Mouse (Mus musculus): ENCODE results near the gene Per2. TPM values are rescaled to one million over a fixed set of nuclear protein-coding genes. Genes with fewer than 3 reads are reported as not detected.

The Per2 gene
- polyA plus RNA-seq, 1 experiment from 2014 or later = 4.1 TPM

GRCm38 (mm10) chr1:91456301-91456801 lies 2.8 kb downstream of the Per2 start:
- H3K9me3 ChIP-seq (ENCODE audit: control insufficient read depth, low read length) = no peaks in the 10 kb centered on the region
- no peaks in the 10 kb centered on the region for H3K36me3 ChIP-seq (ENCODE audit: control insufficient read depth, insufficient read depth, low read length)
- DNase-seq (ENCODE audit: low spot score) (peak; percentile 36), ATAC-seq (ENCODE audit: insufficient read depth, low FRiP score, low TSS enrichment) (no peak)
- H3K27me3 ChIP-seq (ENCODE audit: control insufficient read depth, insufficient read depth, low read length) = 0 out of 2 replicates have a peak, but pooled peaks cover 2% of the 10 kb centered on the region
- no peak overlapping the region; the same call in 1 of the 2 replicates for H3K9ac ChIP-seq (ENCODE audit: low read length)
- 38% methylated on average over 11 of the region's 11 CpGs for WGBS
- peaks cover 25% of the 10 kb centered on the region for H3K4me1 ChIP-seq (ENCODE audit: control insufficient read depth, insufficient read depth, low read length)
- peak overlapping the region; percentile 35; the same call in 1 of the 2 replicates for H3K27ac ChIP-seq (ENCODE audit: low read depth, low read length)
- no peak overlapping the region for H3K4me2 ChIP-seq (ENCODE audit: low read depth)
- H3K4me3 ChIP-seq (ENCODE audit: low read depth, low read length) = no peak overlapping the region

GRCm38 (mm10) chr1:91455661-91456161 lies 3.4 kb downstream of the Per2 start:
- Histone ChIP-seq H3K4me1 (ENCODE audit: control insufficient read depth, insufficient read depth, low read length) (peaks cover 25% of the 10 kb centered on the region), H3K9ac (ENCODE audit: low read length) (no peak overlapping the region; the same call in 1 of the 2 replicates)

GRCm38 (mm10) chr1:91454927-91455326 lies 4.2 kb downstream of the Per2 start:
- no peak for DNase-seq (ENCODE audit: low spot score)
- H3K9ac ChIP-seq (ENCODE audit: low read length) = no peak overlapping the region
- ATAC-seq (ENCODE audit: insufficient read depth, low FRiP score, low TSS enrichment) = no peak
- H3K4me1 ChIP-seq (ENCODE audit: control insufficient read depth, insufficient read depth, low read length) = peaks cover 24% of the 10 kb centered on the region
- 97% methylated on average over 3 of the region's 3 CpGs for WGBS
- no peak overlapping the region for H3K27ac ChIP-seq (ENCODE audit: low read depth, low read length)
- H3K36me3 ChIP-seq (ENCODE audit: control insufficient read depth, insufficient read depth, low read length) = no peaks in the 10 kb centered on the region
- no peaks in the 10 kb centered on the region for H3K9me3 ChIP-seq (ENCODE audit: control insufficient read depth, low read length)
- H3K27me3 ChIP-seq (ENCODE audit: control insufficient read depth, insufficient read depth, low read length) = 0 out of 2 replicates have a peak, but pooled peaks cover 2% of the 10 kb centered on the region
- H3K4me3 ChIP-seq (ENCODE audit: low read depth, low read length) = no peak overlapping the region
- no peak overlapping the region for H3K4me2 ChIP-seq (ENCODE audit: low read depth)

More at GRCm38 (mm10) chr1:91455661-91456161, 3.4 kb downstream of the Per2 start:
- Histone ChIP-seq H3K36me3 (ENCODE audit: control insufficient read depth, insufficient read depth, low read length) (no peaks in the 10 kb centered on the region), H3K27me3 (ENCODE audit: control insufficient read depth, insufficient read depth, low read length) (0 out of 2 replicates have a peak, but pooled peaks cover 2% of the 10 kb centered on the region), H3K4me3 (ENCODE audit: low read depth, low read length) (no peak overlapping the region), H3K4me2 (ENCODE audit: low read depth) (0 out of 2 replicates have a peak overlapping the region, but pooled peaks have one; percentile 17), H3K27ac (ENCODE audit: low read depth, low read length) (peak overlapping the region; percentile 35; the same call in 1 of the 2 replicates), H3K9me3 (ENCODE audit: control insufficient read depth, low read length) (no peaks in the 10 kb centered on the region)
- ATAC-seq (ENCODE audit: insufficient read depth, low FRiP score, low TSS enrichment) (no peak), DNase-seq (ENCODE audit: low spot score) (peak; percentile 51)
- WGBS = 40% methylated on average over 7 of the region's 7 CpGs

- Histone ChIP-seq H3K27me3 (ENCODE audit: control insufficient read depth, insufficient read depth, low read length) (0 out of 2 replicates have a peak, but pooled peaks cover 2% of the 10 kb centered on the region), H3K36me3 (ENCODE audit: control insufficient read depth, insufficient read depth, low read length) (no peaks in the 10 kb centered on the region), H3K4me3 (ENCODE audit: low read depth, low read length) (no peak overlapping the region), H3K4me2 (ENCODE audit: low read depth) (no peak overlapping the region), H3K27ac (ENCODE audit: low read depth, low read length) (no peak overlapping the region), H3K9ac (ENCODE audit: low read length) (no peak overlapping the region), H3K9me3 (ENCODE audit: control insufficient read depth, low read length) (no peaks in the 10 kb centered on the region), H3K4me1 (ENCODE audit: control insufficient read depth, insufficient read depth, low read length) (peaks cover 21% of the 10 kb centered on the region)
- no peak for ATAC-seq (ENCODE audit: insufficient read depth, low FRiP score, low TSS enrichment)
- no peak for DNase-seq (ENCODE audit: low spot score)
- WGBS = 87% methylated on average over 3 of the region's 3 CpGs
Measured at GRCm38 (mm10) chr1:91454366-91454765, 4.8 kb downstream of the Per2 start.

GRCm38 (mm10) chr1:91453932-91454331 lies 5.2 kb downstream of the Per2 start:
- 85% methylated on average over 9 of the region's 9 CpGs for WGBS
- H3K36me3 ChIP-seq (ENCODE audit: control insufficient read depth, insufficient read depth, low read length) = no peaks in the 10 kb centered on the region
- no peak overlapping the region for H3K4me3 ChIP-seq (ENCODE audit: low read depth, low read length)
- H3K9me3 ChIP-seq (ENCODE audit: control insufficient read depth, low read length) = no peaks in the 10 kb centered on the region
- no peak overlapping the region for H3K27ac ChIP-seq (ENCODE audit: low read depth, low read length)
- 0 out of 2 replicates have a peak, but pooled peaks cover 2% of the 10 kb centered on the region for H3K27me3 ChIP-seq (ENCODE audit: control insufficient read depth, insufficient read depth, low read length)
- no peak overlapping the region for H3K4me2 ChIP-seq (ENCODE audit: low read depth)
- DNase-seq (ENCODE audit: low spot score) (no peak), ATAC-seq (ENCODE audit: insufficient read depth, low FRiP score, low TSS enrichment) (no peak)
- H3K9ac ChIP-seq (ENCODE audit: low read length) = no peak overlapping the region
- peaks cover 21% of the 10 kb centered on the region for H3K4me1 ChIP-seq (ENCODE audit: control insufficient read depth, insufficient read depth, low read length)

- Histone ChIP-seq H3K4me3 (ENCODE audit: low read depth, low read length) (no peak overlapping the region), H3K4me2 (ENCODE audit: low read depth) (no peak overlapping the region), H3K27me3 (ENCODE audit: control insufficient read depth, insufficient read depth, low read length) (no peaks in the 10 kb centered on the region), H3K36me3 (ENCODE audit: control insufficient read depth, insufficient read depth, low read length) (no peaks in the 10 kb centered on the region), H3K9ac (ENCODE audit: low read length) (no peak overlapping the region), H3K9me3 (ENCODE audit: control insufficient read depth, low read length) (no peaks in the 10 kb centered on the region), H3K27ac (ENCODE audit: low read depth, low read length) (no peak overlapping the region), H3K4me1 (ENCODE audit: control insufficient read depth, insufficient read depth, low read length) (peaks cover 13% of the 10 kb centered on the region)
- DNase-seq (ENCODE audit: low spot score) (no peak), ATAC-seq (ENCODE audit: insufficient read depth, low FRiP score, low TSS enrichment) (no peak)
- WGBS = 63% methylated on average over 5 of the region's 5 CpGs
Measured at GRCm38 (mm10) chr1:91451547-91452084, 7.5 kb downstream of the Per2 start.

GRCm38 (mm10) chr1:91450851-91451250 lies 8.3 kb downstream of the Per2 start:
- 81% methylated on average over 5 of the region's 5 CpGs for WGBS
- Histone ChIP-seq H3K36me3 (ENCODE audit: control insufficient read depth, insufficient read depth, low read length) (no peaks in the 10 kb centered on the region), H3K4me2 (ENCODE audit: low read depth) (no peak overlapping the region), H3K9me3 (ENCODE audit: control insufficient read depth, low read length) (no peaks in the 10 kb centered on the region), H3K4me3 (ENCODE audit: low read depth, low read length) (no peak overlapping the region), H3K27ac (ENCODE audit: low read depth, low read length) (no peak overlapping the region), H3K4me1 (ENCODE audit: control insufficient read depth, insufficient read depth, low read length) (peaks cover 6% of the 10 kb centered on the region), H3K9ac (ENCODE audit: low read length) (no peak overlapping the region), H3K27me3 (ENCODE audit: control insufficient read depth, insufficient read depth, low read length) (no peaks in the 10 kb centered on the region)
- DNase-seq (ENCODE audit: low spot score) (no peak), ATAC-seq (ENCODE audit: insufficient read depth, low FRiP score, low TSS enrichment) (no peak)

GRCm38 (mm10) chr1:91448688-91449087 lies 10.4 kb downstream of the Per2 start:
- Histone ChIP-seq H3K27ac (ENCODE audit: low read depth, low read length) (no peak overlapping the region), H3K4me2 (ENCODE audit: low read depth) (no peak overlapping the region), H3K4me3 (ENCODE audit: low read depth, low read length) (no peak overlapping the region), H3K9ac (ENCODE audit: low read length) (no peak overlapping the region), H3K27me3 (ENCODE audit: control insufficient read depth, insufficient read depth, low read length) (no peaks in the 10 kb centered on the region), H3K36me3 (ENCODE audit: control insufficient read depth, insufficient read depth, low read length) (no peaks in the 10 kb centered on the region), H3K4me1 (ENCODE audit: control insufficient read depth, insufficient read depth, low read length) (0 out of 2 replicates have a peak, but pooled peaks cover 2% of the 10 kb centered on the region), H3K9me3 (ENCODE audit: control insufficient read depth, low read length) (no peaks in the 10 kb centered on the region)
- WGBS = 93% methylated on average over 10 of the region's 10 CpGs
- DNase-seq (ENCODE audit: low spot score) (no peak), ATAC-seq (ENCODE audit: insufficient read depth, low FRiP score, low TSS enrichment) (no peak)

GRCm38 (mm10) chr1:91446511-91446910 lies 12.6 kb downstream of the Per2 start:
- H3K9ac ChIP-seq (ENCODE audit: low read length) = no peak overlapping the region
- ATAC-seq (ENCODE audit: insufficient read depth, low FRiP score, low TSS enrichment) = no peak
- H3K9me3 ChIP-seq (ENCODE audit: control insufficient read depth, low read length) = no peaks in the 10 kb centered on the region
- H3K4me1 ChIP-seq (ENCODE audit: control insufficient read depth, insufficient read depth, low read length) = no peaks in the 10 kb centered on the region
- H3K4me3 ChIP-seq (ENCODE audit: low read depth, low read length) = no peak overlapping the region
- no peaks in the 10 kb centered on the region for H3K36me3 ChIP-seq (ENCODE audit: control insufficient read depth, insufficient read depth, low read length)
- no peak for DNase-seq (ENCODE audit: low spot score)
- no peak overlapping the region for H3K4me2 ChIP-seq (ENCODE audit: low read depth)
- no peak overlapping the region for H3K27ac ChIP-seq (ENCODE audit: low read depth, low read length)
- WGBS = 86% methylated on average over 4 of the region's 4 CpGs
- H3K27me3 ChIP-seq (ENCODE audit: control insufficient read depth, insufficient read depth, low read length) = no peaks in the 10 kb centered on the region

Data from neural tube, embryonic 11.5 days (tissue).